In the genomic region with DNA sequence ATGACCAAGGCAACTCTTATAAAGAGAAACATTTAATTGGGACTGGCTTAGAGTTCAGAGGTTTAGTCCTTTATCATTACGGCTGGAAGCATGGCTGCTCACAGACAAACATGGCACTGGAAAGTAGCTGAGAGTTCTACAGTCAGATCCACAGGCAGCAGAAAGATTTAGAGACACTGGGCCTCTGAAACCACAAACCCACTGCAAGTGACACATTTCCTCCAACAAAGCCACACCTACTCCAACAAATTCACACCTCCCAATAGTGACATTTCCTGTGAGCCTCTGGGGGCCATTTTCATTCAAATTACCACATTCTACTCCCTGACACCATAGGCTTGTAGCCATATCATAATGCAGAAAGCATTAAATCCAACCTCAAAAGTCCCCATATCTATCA, we compare ENCODE assay signal across 25 mouse cellular contexts. TPM values are rescaled to one million over a fixed set of nuclear protein-coding genes. Genes with fewer than 3 reads are reported as not detected.
DNase-seq lines count a peak whose midpoint lies in the region; ATAC-seq lines count a peak whose summit lies in the region.
"Had no signal": no experiment of that assay in that cellular context is flagged by ENCODE, and none has a peak within 500 bp of the region (broad histone marks: within the 10 kb centered on the region; RNA-seq: fewer than 3 reads in every experiment).

No protein-coding gene starts in this region.

- no peaks in the 10 kb centered on the region for H3K27me3 ChIP-seq in forebrain, embryonic 12.5 days
- H3K27me3 ChIP-seq: hindbrain, embryonic 12.5 days; intestine, embryonic 15.5 days; limb, embryonic 12.5 days; liver, embryonic 12.5 days; midbrain, embryonic 13.5 days had no signal

- H3K27ac ChIP-seq in forebrain, embryonic 12.5 days = no peak overlapping the region
- H3K27ac ChIP-seq: hindbrain, embryonic 12.5 days; intestine, embryonic 15.5 days; limb, embryonic 12.5 days; liver, embryonic 12.5 days; macrophage; midbrain, embryonic 13.5 days had no signal

- H3K9me3 ChIP-seq in forebrain, embryonic 12.5 days = no peaks in the 10 kb centered on the region
- H3K9me3 ChIP-seq: hindbrain, embryonic 12.5 days; intestine, embryonic 15.5 days; limb, embryonic 12.5 days; liver, embryonic 12.5 days; midbrain, embryonic 13.5 days had no signal

- no peak overlapping the region for H3K4me2 ChIP-seq in forebrain, embryonic 12.5 days
- H3K4me2 ChIP-seq: heart, embryonic 11.5 days; hindbrain, embryonic 12.5 days; intestine, embryonic 15.5 days; limb, embryonic 12.5 days; liver, embryonic 12.5 days; lung, embryonic 14.5 days; midbrain, embryonic 13.5 days had no signal

- H3K9ac ChIP-seq in forebrain, embryonic 12.5 days = no peak overlapping the region
- H3K9ac ChIP-seq: hindbrain, embryonic 12.5 days; intestine, embryonic 15.5 days; limb, embryonic 12.5 days; liver, embryonic 12.5 days; lung, embryonic 14.5 days; midbrain, embryonic 13.5 days had no signal

- no peak overlapping the region for H3K4me3 ChIP-seq in forebrain, embryonic 12.5 days (replicated peaks)
- H3K4me3 ChIP-seq: hindbrain, embryonic 12.5 days; intestine, embryonic 15.5 days; limb, embryonic 12.5 days; liver, embryonic 12.5 days; midbrain, embryonic 13.5 days; myocyte had no signal

- peak; percentile 90 for DNase-seq in 416B (ENCODE audit: low read depth)
- DNase-seq in naive thymus-derived CD4-positive, alpha-beta T cell, adult 2 months (ENCODE audit: low read depth) = peak; percentile 70
- no peak for DNase-seq in urinary bladder, adult 18-20 months (ENCODE audit: low spot score in 2 of 2)
- no peak for DNase-seq in kidney, postnatal 4 days
- DNase-seq: adrenal gland, adult 2 months; cerebellum, postnatal 10 days; heart, postnatal 10 days; kidney, adult 9 months; lung, embryonic 14.5 days; retina, postnatal 1 day had no signal

- H3K4me1 ChIP-seq in forebrain, embryonic 12.5 days = no peaks in the 10 kb centered on the region
- H3K4me1 ChIP-seq: hindbrain, embryonic 12.5 days; intestine, embryonic 15.5 days; limb, embryonic 12.5 days; liver, embryonic 12.5 days; midbrain, embryonic 13.5 days had no signal

- WGBS in forebrain, embryonic 12.5 days = 92% methylated on average over 1 of the region's 1 CpGs

- H3K36me3 ChIP-seq in forebrain, embryonic 12.5 days (replicated peaks) = no peaks in the 10 kb centered on the region
- H3K36me3 ChIP-seq: hindbrain, embryonic 12.5 days; intestine, embryonic 15.5 days; limb, embryonic 12.5 days; liver, embryonic 12.5 days; midbrain, embryonic 13.5 days had no signal

- ATAC-seq in CD4-positive, CD25-positive, alpha-beta regulatory T cell, adult 4 months = peak; percentile 100
- peak; percentile 65 for ATAC-seq in granulocyte monocyte progenitor cell, adult 5-6 weeks (replicated peaks; ENCODE audit: poor library complexity, severe bottlenecking)
- ATAC-seq in forebrain, embryonic 12.5 days (ENCODE audit: low FRiP score) = no peak
- ATAC-seq: forebrain, embryonic 16.5 days; intestine, embryonic 15.5 days; liver, embryonic 12.5 days; midbrain, embryonic 13.5 days had no signal

RNA-seq across cellular contexts. Expression of a gene that starts 31.2 kb away (rescaled TPM):
- polyA plus RNA-seq in CD4-positive, CD25-positive, alpha-beta regulatory T cell, adult 4 months (2017; shearing (Covaris generic)) = 1,000 to 10,000 TPM; 1,659 to 2,511 TPM
- total RNA-seq in granulocyte monocyte progenitor cell, adult 5-6 weeks (2014; fragmentation: Nextera tagmentation) = not detected in 2 replicates
- 0.34 TPM in 1 of 2 replicates, not detected in the other for total RNA-seq in granulocyte monocyte progenitor cell, adult 5-6 weeks (2017)
- polyA plus RNA-seq in forebrain, embryonic 12.5 days (2016; fragmentation: Nextera tagmentation; extraction: Ambion mirVana) = not detected in 2 replicates
- total RNA-seq: layer of hippocampus, postnatal 14 days; left cerebral cortex, postnatal 10 days had no signal
- polyA plus RNA-seq: embryonic facial prominence, embryonic 14.5 days; forebrain, embryonic 16.5 days; heart, embryonic 11.5 days; hindbrain, embryonic 12.5 days; limb, embryonic 12.5 days; liver, embryonic 12.5 days; lung, embryonic 14.5 days; midbrain, embryonic 13.5 days; myocyte had no signal

RNA-seq across cellular contexts. Expression of a gene that starts 38.8 kb away (rescaled TPM):
- polyA plus RNA-seq in CD4-positive, CD25-positive, alpha-beta regulatory T cell, adult 4 months (2017; shearing (Covaris generic)) = 10 to 100 TPM; 14.0 to 16.7 TPM
- 36.2 and 69.4 TPM in 2 replicates for total RNA-seq in granulocyte monocyte progenitor cell, adult 5-6 weeks (2014; fragmentation: Nextera tagmentation)
- total RNA-seq in granulocyte monocyte progenitor cell, adult 5-6 weeks (2017) = 18.9 and 45.3 TPM in 2 replicates
- polyA plus RNA-seq in forebrain, embryonic 12.5 days (2016; fragmentation: Nextera tagmentation; extraction: Ambion mirVana) = 12.0 and 16.7 TPM in 2 replicates

RNA-seq across cellular contexts. Expression of a gene that starts 39.4 kb away (rescaled TPM):
- 10 to 100 TPM; 17.3 to 22.7 TPM for polyA plus RNA-seq in CD4-positive, CD25-positive, alpha-beta regulatory T cell, adult 4 months (2017; shearing (Covaris generic))
- 127 TPM in 2 replicates for total RNA-seq in granulocyte monocyte progenitor cell, adult 5-6 weeks (2014; fragmentation: Nextera tagmentation)
- total RNA-seq in granulocyte monocyte progenitor cell, adult 5-6 weeks (2017) = 88.4 and 105 TPM in 2 replicates
- polyA plus RNA-seq in forebrain, embryonic 12.5 days (2016; fragmentation: Nextera tagmentation; extraction: Ambion mirVana) = 67.1 and 77.8 TPM in 2 replicates

RNA-seq across cellular contexts. Expression of a gene that starts 55.9 kb away (rescaled TPM):
- polyA plus RNA-seq in CD4-positive, CD25-positive, alpha-beta regulatory T cell, adult 4 months (2017; shearing (Covaris generic)) = 100 to 1,000 TPM; 196 to 256 TPM
- total RNA-seq in granulocyte monocyte progenitor cell, adult 5-6 weeks (2014; fragmentation: Nextera tagmentation) = 0.75 TPM in 1 of 2 replicates, not detected in the other
- total RNA-seq in granulocyte monocyte progenitor cell, adult 5-6 weeks (2017) = 0.09 TPM in 1 of 2 replicates, not detected in the other
- polyA plus RNA-seq in forebrain, embryonic 12.5 days (2016; fragmentation: Nextera tagmentation; extraction: Ambion mirVana) = 0.50 and 1.0 TPM in 2 replicates
- polyA plus RNA-seq: macrophage, myocyte had no signal

Comparison
In these comparisons a context has a peak if more than half of its experiments do, and no peak if none do; other contexts are left out.
1. DNase-seq: peak in 416B (single experiment) and naive thymus-derived CD4-positive, alpha-beta T cell, adult 2 months (single experiment); none in urinary bladder, adult 18-20 months (0 of 2) and kidney, postnatal 4 days (0 of 2).
2. RNA of a gene that starts 31.2 kb away (polyA plus RNA-seq): 1,659 to 2,511 TPM in CD4-positive, CD25-positive, alpha-beta regulatory T cell, adult 4 months; not detected in forebrain, embryonic 12.5 days; every median in the first group is over 1,000 times any median in the second.